Mouse (Mus musculus) CH12.LX (cell line): ENCODE results near the gene Sobp. TPM values are rescaled to one million over a fixed set of nuclear protein-coding genes. Genes with fewer than 3 reads are reported as not detected.

Experiments used
- DNase-seq: peaks from one replicate; pipeline ENCODE4 v3.0.0-alpha.2; 2013; ENCODE audit errors: extremely low read depth
- H3K27ac ChIP-seq: 2 replicates; pipeline ENCODE4 v1.5.1; 2012; ENCODE audit warnings: low read depth, mild to moderate bottlenecking, control low read depth, moderate library complexity; ENCODE audit not compliant: insufficient read depth
- H3K27me3 ChIP-seq: replicated peaks from 2 replicates; pipeline ENCODE3; 2012; ENCODE audit warnings: inconsistent platforms
- H3K36me3 ChIP-seq, 2 experiments: replicated peaks in 1 of 2; 2 replicates each; pipeline versions ENCODE3 to v1.6.1; 2012; ENCODE audit warnings: inconsistent platforms in 1 of 2, low read length in 1 of 2, mild to moderate bottlenecking in 1 of 2, mixed read lengths in 1 of 2, moderate library complexity in 1 of 2; ENCODE audit not compliant: control insufficient read depth in 1 of 2, insufficient read depth in 1 of 2
- H3K4me1 ChIP-seq, 2 experiments: 2 replicates each; pipeline ENCODE4 v1.6.1; 2012; ENCODE audit warnings: inconsistent platforms in 1 of 2, moderate library complexity in 1 of 2; ENCODE audit not compliant: insufficient read depth in 2 of 2, control insufficient read depth in 1 of 2
- H3K4me2 ChIP-seq: 2 replicates; pipeline ENCODE4 v1.6.1; 2012; ENCODE audit warnings: low read depth, mild to moderate bottlenecking, control low read depth; ENCODE audit not compliant: poor library complexity, insufficient read depth, severe bottlenecking
- H3K4me3 ChIP-seq, 3 experiments: fragments of 150-350 bp in 1 of 3; sonication (generic) in 1 of 3; replicated peaks in 1 of 3; 2 replicates each; pipeline versions ENCODE3 to v1.5.1; 2011 to 2012; ENCODE audit warnings: low read depth in 2 of 3, low read length in 2 of 3, mild to moderate bottlenecking in 2 of 3, moderate library complexity in 2 of 3, control low read depth in 1 of 3, improper control_type of control experiment in 1 of 3, inconsistent platforms in 1 of 3, mixed read lengths in 1 of 3; ENCODE audit not compliant: poor library complexity in 1 of 3
- H3K79me2 ChIP-seq: replicated peaks from 2 replicates; pipeline ENCODE4 v1.6.1; 2012; ENCODE audit warnings: mild to moderate bottlenecking, moderate library complexity; ENCODE audit not compliant: control insufficient read depth, poor library complexity, insufficient read depth, severe bottlenecking; ENCODE audit errors: extremely low read depth
- H3K9ac ChIP-seq: 2 replicates; pipeline ENCODE4 v1.6.1; 2012; ENCODE audit warnings: low read depth, mild to moderate bottlenecking, control low read depth, moderate library complexity; ENCODE audit not compliant: insufficient read depth
- H3K9me3 ChIP-seq: replicated peaks from 2 replicates; pipeline ENCODE3; 2012; ENCODE audit warnings: low read length, inconsistent platforms, mixed read lengths
- BHLHE40 ChIP-seq: IDR thresholded peaks from 2 replicates; pipeline ENCODE4 v1.6.1; 2011; ENCODE audit warnings: mild to moderate bottlenecking, low read depth, low read length, improper control_type of control experiment
- CTCF ChIP-seq, 2 experiments: IDR thresholded peaks in 1 of 2; conservative IDR thresholded peaks in 1 of 2; 2 replicates each; pipeline ENCODE4 v1.5.1; 2011 to 2012; ENCODE audit warnings: low read depth in 2 of 2, low read length in 2 of 2, improper control_type of control experiment in 1 of 2, inconsistent platforms in 1 of 2, mild to moderate bottlenecking in 1 of 2, moderate library complexity in 1 of 2
- ETS1 ChIP-seq: conservative IDR thresholded peaks from 2 replicates; pipeline ENCODE4 v1.6.1; 2012; ENCODE audit warnings: low read depth, mild to moderate bottlenecking, inconsistent platforms, low read length, improper control_type of control experiment, moderate library complexity
- GABPA ChIP-seq: IDR thresholded peaks from 2 replicates; pipeline ENCODE4 v1.6.1; 2012; ENCODE audit warnings: low read depth, low read length, improper control_type of control experiment, inconsistent platforms; ENCODE audit not compliant: insufficient replicate concordance
- HCFC1 ChIP-seq: IDR thresholded peaks from 2 replicates; pipeline ENCODE4 v1.6.1; 2012; ENCODE audit warnings: low read depth, mild to moderate bottlenecking, inconsistent platforms, low read length, improper control_type of control experiment
- IRF4 ChIP-seq: IDR thresholded peaks from 2 replicates; pipeline ENCODE4 v1.6.1; 2014; ENCODE audit warnings: low read depth, mild to moderate bottlenecking, inconsistent platforms, low read length, improper control_type of control experiment
- KAT2A ChIP-seq: IDR thresholded peaks from 2 replicates; pipeline ENCODE4 v1.6.1; 2012; ENCODE audit warnings: low read length, improper control_type of control experiment, inconsistent platforms; ENCODE audit not compliant: insufficient replicate concordance
- MYC ChIP-seq: IDR thresholded peaks from 2 replicates; pipeline ENCODE4 v1.6.1; 2011; ENCODE audit warnings: low read depth, mild to moderate bottlenecking, improper control_type of control experiment, low read length
- PAX5 ChIP-seq: IDR thresholded peaks from 2 replicates; pipeline ENCODE4 v1.6.1; 2012; ENCODE audit warnings: low read length, inconsistent platforms, mixed read lengths
- RAD21 ChIP-seq: IDR thresholded peaks from 2 replicates; pipeline ENCODE4 v1.6.1; 2011; ENCODE audit warnings: low read depth, mild to moderate bottlenecking, low read length, improper control_type of control experiment, moderate library complexity
- SIN3A ChIP-seq: IDR thresholded peaks from 2 replicates; pipeline ENCODE4 v1.6.1; 2012; ENCODE audit warnings: low read length, improper control_type of control experiment, inconsistent platforms
- TBP ChIP-seq: conservative IDR thresholded peaks from 2 replicates; pipeline ENCODE4 v1.6.1; 2011; ENCODE audit warnings: low read depth, low read length, improper control_type of control experiment
- TCF12 ChIP-seq: IDR thresholded peaks from 2 replicates; pipeline ENCODE4 v1.6.1; 2014; ENCODE audit warnings: low read depth, mild to moderate bottlenecking, inconsistent platforms, low read length, improper control_type of control experiment
- ZKSCAN1 ChIP-seq: IDR thresholded peaks from 2 replicates; pipeline ENCODE4 v1.6.1; 2012; ENCODE audit warnings: low read depth, inconsistent platforms, low read length, improper control_type of control experiment, borderline replicate concordance
- ZNF384 ChIP-seq: IDR thresholded peaks from 2 replicates; pipeline ENCODE4 v1.6.1; 2012; ENCODE audit warnings: low read depth, low read length, improper control_type of control experiment, inconsistent platforms
- dilution Hi-C: fragments of 300-500 bp; cut with MboI; formaldehyde crosslinking; loops from 2 replicates; pipeline ENCODE4 v1.14.3; 2020; ENCODE audit warnings: low sequenced_read_pairs; ENCODE audit not compliant: extremely low pct_unique_long_range_greater_than_20kb, extremely low pct_ligation_motif_present
- in situ Hi-C: fragments of 300-500 bp; cut with MboI; formaldehyde crosslinking; loops from 3 replicates; pipeline ENCODE4 v1.14.3; 2019; ENCODE audit warnings: low sequenced_read_pairs, low pct_ligation_motif_present, low pct_unique_long_range_greater_than_20kb, mixed read lengths
- polyA plus RNA-seq: library from polyadenylated mRNA; unstranded; fragments of >175 nt; gene quantifications from 2 replicates; pipeline ENCODE4 v1.2.1, GENCODE M21; 2012; ENCODE audit warnings: low read depth; ENCODE audit not compliant: insufficient read length
- total RNA-seq, 2 experiments: library from RNA; depleted of rRNA; stranded (reverse); fragments of 300-350 nt in 1 of 2; fragments of >200 nt in 1 of 2; gene quantifications; 2 replicates each; pipeline ENCODE4 v1.2.3; 2012 to 2014

Gene Sobp
- total and polyA plus RNA-seq, 3 experiments, result 0.04 to 0.77 (median 0.08) TPM

- H3K9ac ChIP-seq, result no peak overlapping the region
- no peaks in the 10 kb centered on the region for H3K27me3 ChIP-seq
- dilution Hi-C loops (no loop called here), in situ Hi-C loops (no loop called here)
- H3K4me2 ChIP-seq, result no peak overlapping the region
- no peaks in the 10 kb centered on the region for H3K36me3 ChIP-seq
- TF ChIP-seq TBP (no peak), GABPA (no peak), PAX5 (no peak), CTCF (conservative IDR thresholded peaks at IDR 0.05 in 1 of 2, IDR thresholded peaks at IDR 0.05 in 1 of 2; ENCODE audit: low read depth in 2 of 2, low read length in 2 of 2) (no peak)
- H3K4me3 ChIP-seq, result no peak overlapping the region
- no peak overlapping the region for H3K27ac ChIP-seq
- no peaks in the 10 kb centered on the region for H3K79me2 ChIP-seq
- peaks cover 6% of the 10 kb centered on the region for H3K9me3 ChIP-seq
- H3K4me1 ChIP-seq, result no peaks in the 10 kb centered on the region
- no peak for DNase-seq
Observed at GRCm38 (mm10) chr10:43162318-43162717, 12.0 kb downstream of the Sobp start.

GRCm38 (mm10) chr10:43159333-43159732 is 15.0 kb downstream of the Sobp start:
- no peak overlapping the region for H3K4me2 ChIP-seq
- dilution Hi-C loops (no loop called here), in situ Hi-C loops (no loop called here)
- no peak overlapping the region for H3K9ac ChIP-seq
- H3K36me3 ChIP-seq, result no peaks in the 10 kb centered on the region
- no peaks in the 10 kb centered on the region for H3K79me2 ChIP-seq
- TF ChIP-seq ETS1, result no peak
- TF ChIP-seq ZNF384, result no peak
- TF ChIP-seq SIN3A, result no peak
- no peak for TF ChIP-seq MYC
- TF ChIP-seq ZKSCAN1, result no peak
- TF ChIP-seq PAX5, result no peak
- TF ChIP-seq TBP, result no peak
- no peak for TF ChIP-seq RAD21
- no peak for TF ChIP-seq HCFC1
- TF ChIP-seq KAT2A, result no peak
- TF ChIP-seq BHLHE40, result no peak
- no peak for DNase-seq
- no peaks in the 10 kb centered on the region for H3K4me1 ChIP-seq
- peaks cover 3% of the 10 kb centered on the region for H3K9me3 ChIP-seq
- H3K27me3 ChIP-seq, result no peaks in the 10 kb centered on the region
- no peak overlapping the region for H3K27ac ChIP-seq
- no peak overlapping the region for H3K4me3 ChIP-seq

GRCm38 (mm10) chr10:43158917-43159316 is 15.4 kb downstream of the Sobp start:
- no peak overlapping the region for H3K27ac ChIP-seq
- dilution Hi-C loops, result no loop called here
- no peak overlapping the region for H3K4me3 ChIP-seq
- no peaks in the 10 kb centered on the region for H3K4me1 ChIP-seq
- H3K9ac ChIP-seq, result no peak overlapping the region
- no peaks in the 10 kb centered on the region for H3K79me2 ChIP-seq
- in situ Hi-C loops, result no loop called here
- no peaks in the 10 kb centered on the region for H3K27me3 ChIP-seq
- TF ChIP-seq RAD21 (no peak), TCF12 (no peak), IRF4 (no peak)
- no peaks in the 10 kb centered on the region for H3K36me3 ChIP-seq
- DNase-seq, result no peak
- H3K4me2 ChIP-seq, result no peak overlapping the region
- peaks cover 3% of the 10 kb centered on the region for H3K9me3 ChIP-seq
